Mouse (Mus musculus) myocyte (in vitro differentiated cells): ENCODE measurements around the gene Fbxo36. TPM values are rescaled to one million over a fixed set of nuclear protein-coding genes. Genes with fewer than 3 reads are reported as not detected.

Source experiments
- H3K27me3 ChIP-seq: one replicate; pipeline ENCODE4 v1.6.1; 2011; ENCODE audit not compliant: control insufficient read depth, insufficient read depth, insufficient read length
- H3K36me3 ChIP-seq: one replicate; pipeline ENCODE4 v1.6.1; 2011; ENCODE audit not compliant: control insufficient read depth, insufficient read depth
- H3K4me2 ChIP-seq: one replicate; pipeline ENCODE4 v1.6.1; 2011; ENCODE audit warnings: low read depth, control low read depth
- H3K4me3 ChIP-seq: one replicate; pipeline ENCODE4 v1.5.1; 2011; ENCODE audit warnings: mild to moderate bottlenecking, control low read depth, moderate library complexity
- H3K79me2 ChIP-seq: one replicate; pipeline ENCODE4 v1.6.1; 2011; ENCODE audit not compliant: control insufficient read depth, insufficient read depth
- H3ac ChIP-seq: one replicate; pipeline ENCODE4 v1.6.1; 2011; ENCODE audit not compliant: control insufficient read depth, insufficient read length
- CEBPB ChIP-seq: IDR thresholded peaks from 2 replicates; pipeline ENCODE4 v1.6.1; 2011; ENCODE audit warnings: mild to moderate bottlenecking, moderate library complexity; ENCODE audit not compliant: poor library complexity, insufficient read depth, severe bottlenecking
- E2F4 ChIP-seq: IDR thresholded peaks from one replicate; pipeline ENCODE4 v1.6.1; 2011; ENCODE audit warnings: mild to moderate bottlenecking, control low read depth, moderate library complexity; ENCODE audit not compliant: insufficient read depth
- MAX ChIP-seq: IDR thresholded peaks from one replicate; pipeline ENCODE4 v1.6.1; 2011; ENCODE audit warnings: low read depth, mild to moderate bottlenecking, control low read depth
- MYOD1 ChIP-seq, 3 experiments: IDR thresholded peaks; one replicate each; pipeline ENCODE4 v1.6.1; 2011; ENCODE audit warnings: control low read depth in 2 of 3, low read depth in 2 of 3, mild to moderate bottlenecking in 2 of 3, moderate library complexity in 1 of 3; ENCODE audit not compliant: insufficient read length in 2 of 3, control insufficient read depth in 1 of 3
- MYOG ChIP-seq, 3 experiments: IDR thresholded peaks; one replicate each; pipeline ENCODE4 v1.6.1; 2011; ENCODE audit warnings: control low read depth in 2 of 3, low read depth in 2 of 3, mild to moderate bottlenecking in 2 of 3; ENCODE audit not compliant: insufficient read length in 2 of 3, control insufficient read depth in 1 of 3, insufficient read depth in 1 of 3
- POLR2A ChIP-seq: IDR thresholded peaks from one replicate; pipeline ENCODE4 v1.6.1; 2011; ENCODE audit warnings: low read depth, mild to moderate bottlenecking, control low read depth, moderate library complexity; ENCODE audit not compliant: insufficient read length
- POLR2AphosphoS2 ChIP-seq: IDR thresholded peaks from one replicate; pipeline ENCODE4 v1.6.1; 2011; ENCODE audit warnings: low read depth, control low read depth; ENCODE audit not compliant: insufficient read length
- REST ChIP-seq: IDR thresholded peaks from one replicate; pipeline ENCODE4 v1.6.1; 2011; ENCODE audit warnings: mild to moderate bottlenecking, control low read depth, moderate library complexity; ENCODE audit not compliant: insufficient read depth, insufficient read length
- SRF ChIP-seq: IDR thresholded peaks from one replicate; pipeline ENCODE4 v1.6.1; 2011; ENCODE audit warnings: low read depth; ENCODE audit not compliant: control insufficient read depth, insufficient read length
- TCF12 ChIP-seq: IDR thresholded peaks from one replicate; pipeline ENCODE4 v1.6.1; 2011; ENCODE audit warnings: mild to moderate bottlenecking, control low read depth; ENCODE audit not compliant: poor library complexity, insufficient read depth, severe bottlenecking
- TCF3 ChIP-seq: IDR thresholded peaks from one replicate; pipeline ENCODE4 v1.6.1; 2011; ENCODE audit warnings: low read depth, control low read depth; ENCODE audit not compliant: insufficient read length
- USF1 ChIP-seq: IDR thresholded peaks from one replicate; pipeline ENCODE4 v1.6.1; 2011; ENCODE audit warnings: low read depth, mild to moderate bottlenecking, control low read depth, moderate library complexity
- polyA plus RNA-seq: library from polyadenylated mRNA; unstranded; fragments of >200 nt; fragmentation: generic; extraction: Trizol; gene quantifications from one replicate; pipeline ENCODE4 v1.2.1, GENCODE M21; 2012; ENCODE audit warnings: missing spikeins

Fbxo36 gene
- polyA plus RNA-seq, 1 experiment, result 10.7 TPM

GRCm38 (mm10) chr1:84883889-84884288, 44.2 kb downstream of the Fbxo36 start:
- Histone ChIP-seq H3K36me3 (no peaks in the 10 kb centered on the region), H3K27me3 (no peaks in the 10 kb centered on the region), H3K4me2 (no peak overlapping the region), H3K79me2 (no peaks in the 10 kb centered on the region), H3ac (no peak overlapping the region), H3K4me3 (no peak overlapping the region)
- TF ChIP-seq MYOD1 (IDR thresholded peaks at IDR 0.05; ENCODE audit: control insufficient read depth in 1 of 3, insufficient read length in 2 of 3, low read depth in 2 of 3), result peak in 1 of 3 experiments; percentile 22
- TF ChIP-seq E2F4, result no peak
- TF ChIP-seq TCF3, result no peak

DNA sequence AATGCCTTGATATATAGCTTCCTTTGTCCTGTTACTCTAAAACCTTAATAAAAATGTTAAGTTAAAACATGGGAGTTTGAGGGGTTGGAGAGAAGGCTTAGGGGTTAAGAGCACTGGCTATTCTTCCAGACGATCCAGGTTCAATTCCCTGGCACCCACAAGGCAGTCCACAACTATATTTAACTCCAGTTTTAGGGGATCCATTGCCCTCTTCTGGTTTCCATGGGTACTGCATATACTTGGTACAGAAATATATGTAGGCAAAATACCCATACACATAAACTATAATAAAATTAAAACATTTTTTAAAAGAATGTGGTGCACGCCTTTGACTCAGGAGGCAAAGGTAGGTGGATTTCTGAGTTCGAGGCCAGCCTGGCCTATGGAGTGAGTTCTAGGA, 45.5 kb downstream of the Fbxo36 start:
- no peak overlapping the region for H3ac ChIP-seq
- no peaks in the 10 kb centered on the region for H3K27me3 ChIP-seq
- no peak overlapping the region for H3K4me3 ChIP-seq
- H3K79me2 ChIP-seq, result no peaks in the 10 kb centered on the region
- no peak overlapping the region for H3K4me2 ChIP-seq
- no peaks in the 10 kb centered on the region for H3K36me3 ChIP-seq
- TF ChIP-seq POLR2AphosphoS2 (no peak), MYOG (IDR thresholded peaks at IDR 0.05; ENCODE audit: control insufficient read depth in 1 of 3, insufficient read depth in 1 of 3, insufficient read length in 2 of 3, low read depth in 2 of 3) (no peak), TCF3 (no peak), MYOD1 (IDR thresholded peaks at IDR 0.05; ENCODE audit: control insufficient read depth in 1 of 3, insufficient read length in 2 of 3, low read depth in 2 of 3) (no peak), E2F4 (no peak), CEBPB (no peak), POLR2A (no peak), USF1 (no peak), TCF12 (no peak), SRF (no peak), REST (no peak), MAX (no peak)

- no peaks in the 10 kb centered on the region for H3K36me3 ChIP-seq
- H3K79me2 ChIP-seq, result no peaks in the 10 kb centered on the region
- H3K4me2 ChIP-seq, result no peak overlapping the region
- TF ChIP-seq TCF3 (no peak), MAX (no peak)
- no peak overlapping the region for H3K4me3 ChIP-seq
- no peak overlapping the region for H3ac ChIP-seq
- no peaks in the 10 kb centered on the region for H3K27me3 ChIP-seq
Measured at GRCm38 (mm10) chr1:84885921-84886320, 46.3 kb downstream of the Fbxo36 start.

- H3K4me2 ChIP-seq, result no peak overlapping the region
- no peak overlapping the region for H3K4me3 ChIP-seq
- TF ChIP-seq USF1 (no peak), E2F4 (no peak), MYOD1 (IDR thresholded peaks at IDR 0.05; ENCODE audit: control insufficient read depth in 1 of 3, insufficient read length in 2 of 3, low read depth in 2 of 3) (no peak), REST (no peak), CEBPB (no peak), POLR2AphosphoS2 (no peak), TCF3 (no peak), MYOG (IDR thresholded peaks at IDR 0.05; ENCODE audit: control insufficient read depth in 1 of 3, insufficient read depth in 1 of 3, insufficient read length in 2 of 3, low read depth in 2 of 3) (no peak), POLR2A (no peak), SRF (no peak), MAX (no peak), TCF12 (no peak)
- H3ac ChIP-seq, result no peak overlapping the region
- H3K79me2 ChIP-seq, result no peaks in the 10 kb centered on the region
- no peaks in the 10 kb centered on the region for H3K27me3 ChIP-seq
- no peaks in the 10 kb centered on the region for H3K36me3 ChIP-seq
Measured at GRCm38 (mm10) chr1:84889330-84890004, 49.8 kb downstream of the Fbxo36 start.

GRCm38 (mm10) chr1:84890005-84890393, 50.4 kb downstream of the Fbxo36 start:
- Histone ChIP-seq H3K79me2 (no peaks in the 10 kb centered on the region), H3ac (no peak overlapping the region), H3K36me3 (no peaks in the 10 kb centered on the region), H3K4me2 (no peak overlapping the region), H3K27me3 (no peaks in the 10 kb centered on the region), H3K4me3 (no peak overlapping the region)
- TF ChIP-seq CEBPB, result no peak
- no peak for TF ChIP-seq E2F4
- no peak for TF ChIP-seq POLR2A
- no peak for TF ChIP-seq USF1
